Mouse (Mus musculus) urinary bladder, postnatal 36 days (tissue): ENCODE measurements around the gene Akap6.

Source experiments
- DNase-seq, 2 experiments: peaks; one replicate each; pipeline ENCODE4 v3.0.0; 2022; ENCODE audit warnings: low spot score in 2 of 2, mixed read lengths in 1 of 2

The Akap6 gene

DNA sequence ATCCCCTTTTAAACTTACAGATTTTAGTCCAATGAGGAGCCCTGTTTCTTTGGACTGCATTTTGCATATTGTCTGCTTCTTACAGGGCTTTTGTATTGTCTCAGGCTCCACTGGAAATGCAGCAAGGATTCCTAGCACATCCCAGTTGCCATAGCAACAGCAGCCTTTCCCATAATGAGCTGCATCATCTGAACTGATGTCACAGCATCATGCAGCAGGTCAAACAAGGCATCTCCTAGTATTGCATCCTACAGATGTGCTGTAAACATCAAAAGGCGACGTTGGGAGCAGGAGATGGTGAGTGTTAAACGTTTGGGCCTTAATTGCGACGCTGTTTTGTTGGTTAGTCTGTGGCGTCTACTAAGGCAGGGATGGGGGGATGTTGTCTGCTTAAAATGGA lies at the start of gene Akap6:
Gene Akap6, plus strand, starts transcription at position 238 of the 400 bp plus-strand sequence.
- no peak for DNase-seq

DNA sequence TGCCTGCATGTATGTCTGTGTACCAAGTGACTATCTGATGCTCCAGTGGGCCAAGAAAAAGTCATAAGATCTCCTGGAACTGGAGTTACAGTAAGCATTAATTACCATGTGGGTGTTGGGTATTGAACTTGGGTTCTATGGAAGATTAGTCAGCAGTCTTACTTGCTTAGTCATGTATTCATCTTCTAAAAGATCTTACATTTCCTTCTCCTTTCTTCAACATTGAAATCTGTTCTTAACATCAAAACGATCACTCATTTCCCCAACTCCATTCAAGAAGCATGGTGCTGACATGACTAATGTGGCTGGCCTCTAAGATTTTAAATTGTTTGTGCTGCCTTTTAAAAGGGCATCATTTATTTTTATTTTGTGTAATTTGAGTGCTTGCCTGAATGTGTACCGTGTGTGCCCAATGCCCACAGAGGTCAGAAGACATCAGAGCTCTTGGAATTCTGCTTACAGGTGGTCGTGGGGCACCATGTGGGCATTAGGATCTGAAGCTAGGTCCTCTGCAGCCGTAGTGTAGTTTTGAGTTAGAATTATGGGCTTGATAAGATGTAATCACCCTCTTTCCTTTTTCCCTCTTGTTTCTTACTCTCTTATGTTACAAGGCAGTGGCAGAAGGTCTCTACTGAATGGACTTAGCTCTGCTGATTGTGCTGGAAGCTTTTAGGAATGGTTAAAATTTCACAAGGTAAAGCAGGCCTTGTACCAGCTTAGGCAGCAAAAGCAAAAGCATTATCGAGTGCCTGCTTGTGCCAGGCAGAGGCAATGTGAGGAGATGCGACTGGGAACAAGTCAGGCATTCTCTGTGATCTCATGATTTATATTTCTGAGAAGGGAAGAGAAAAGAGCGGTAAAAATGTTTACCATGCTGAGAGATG lies 36.0 kb upstream of the Akap6 start:
- DNase-seq, result no peak

DNA sequence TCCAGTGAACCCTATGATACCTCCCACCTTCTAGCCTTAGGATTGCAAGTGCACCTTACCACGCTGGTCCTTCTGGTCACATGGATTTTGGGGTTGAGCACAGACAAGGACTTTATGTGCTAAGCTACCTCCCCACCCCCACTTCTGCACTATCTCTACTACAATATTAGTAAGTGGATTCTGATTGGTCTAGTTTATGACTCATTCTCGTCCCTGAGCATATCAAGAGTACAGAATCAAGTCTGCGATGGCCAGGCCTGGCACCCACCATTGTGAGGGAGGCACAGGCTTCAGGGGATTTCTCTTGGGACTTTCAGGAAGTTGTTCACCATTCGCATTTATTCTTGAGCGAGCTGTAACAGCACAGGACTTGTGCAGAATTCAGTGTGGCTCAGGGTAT lies 34.2 kb upstream of the Akap6 start:
- DNase-seq, result no peak

DNA sequence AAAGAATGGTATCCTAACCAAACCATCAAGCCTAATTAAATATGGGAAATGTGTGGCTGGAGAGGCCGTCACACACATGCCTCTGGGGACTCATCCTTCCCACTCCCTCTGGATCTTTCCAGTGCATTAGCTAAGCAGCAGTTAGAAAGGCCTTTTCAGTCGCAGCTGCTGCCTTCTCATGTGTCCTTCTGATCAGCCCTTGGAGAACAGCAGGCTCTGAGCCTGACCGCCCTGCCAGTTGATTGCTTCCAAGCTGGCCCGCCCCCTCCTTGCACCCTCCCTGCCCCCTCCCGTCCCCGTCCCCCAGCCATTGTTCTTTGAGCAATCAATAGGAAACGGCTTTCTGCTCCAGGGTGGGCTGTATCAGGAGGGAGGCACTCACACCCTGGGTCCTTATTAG lies 27.7 kb upstream of the Akap6 start:
- no peak for DNase-seq

DNA sequence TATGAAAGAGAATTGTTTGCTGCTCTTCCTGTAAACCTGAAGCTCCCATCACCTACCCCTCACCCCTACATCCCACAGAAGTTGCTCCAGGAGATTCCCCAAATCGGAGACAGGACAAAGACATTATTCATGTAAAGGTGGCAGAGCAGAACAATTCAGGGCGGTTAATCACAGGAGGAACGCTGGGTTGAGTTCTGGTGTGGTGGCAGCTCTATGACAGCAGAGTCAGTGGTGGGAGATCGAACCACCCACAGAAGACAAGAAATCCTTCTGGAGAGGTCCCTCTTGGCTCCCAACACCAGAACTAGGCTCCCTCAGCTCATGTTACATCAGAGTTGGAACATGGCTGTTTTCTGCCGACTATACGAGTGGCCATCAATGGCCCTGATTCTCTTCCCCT lies 27.2 kb upstream of the Akap6 start:
- no peak for DNase-seq

DNA sequence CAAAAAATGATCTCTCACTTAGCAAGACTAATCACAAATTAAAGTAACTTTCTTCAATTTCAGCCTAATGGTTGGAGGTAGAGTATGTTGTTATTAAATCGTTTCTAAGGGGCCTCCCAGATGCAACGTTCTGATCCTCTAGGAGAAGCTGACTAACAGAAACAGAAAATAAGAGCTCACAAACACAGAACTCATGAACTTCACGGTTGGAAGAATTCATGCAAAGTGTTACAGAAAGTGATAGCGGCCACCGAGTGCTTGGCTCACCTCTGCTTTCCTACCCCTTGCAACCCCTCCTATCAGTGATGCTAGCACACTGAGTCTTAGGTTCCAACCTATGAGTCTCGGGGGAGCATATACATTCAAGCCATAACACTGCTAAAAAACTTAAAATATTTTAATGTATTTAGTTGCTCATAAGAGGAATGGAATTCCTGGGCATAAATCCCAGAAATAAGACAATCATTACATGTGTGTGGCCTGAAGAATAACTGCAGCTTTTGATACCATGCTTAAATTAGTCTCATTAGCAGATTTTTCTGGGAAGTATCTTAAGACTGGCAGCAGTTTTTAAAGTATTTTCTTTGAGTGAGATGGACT lies 25.7 kb upstream of the Akap6 start:
- DNase-seq, result no peak

DNA sequence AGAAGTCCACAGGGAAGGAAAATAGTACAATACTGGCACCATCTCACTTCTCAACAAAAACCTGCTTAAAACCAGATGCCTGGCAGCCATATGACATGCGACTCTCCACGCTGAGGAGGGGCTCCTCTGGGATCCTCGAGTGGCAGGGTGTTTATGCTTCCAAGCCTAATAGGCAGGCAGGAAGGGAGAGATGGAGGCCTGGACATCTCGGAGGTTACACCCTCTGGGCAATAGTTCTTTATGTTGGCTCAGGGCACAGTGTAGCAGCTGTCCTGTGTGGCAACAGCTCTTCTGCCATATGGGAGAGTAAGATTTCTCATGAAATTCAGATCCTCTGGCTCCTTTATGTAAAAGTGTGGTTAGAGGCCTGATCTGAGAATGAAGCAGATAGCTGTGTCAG lies 24.2 kb upstream of the Akap6 start:
- no peak for DNase-seq

DNA sequence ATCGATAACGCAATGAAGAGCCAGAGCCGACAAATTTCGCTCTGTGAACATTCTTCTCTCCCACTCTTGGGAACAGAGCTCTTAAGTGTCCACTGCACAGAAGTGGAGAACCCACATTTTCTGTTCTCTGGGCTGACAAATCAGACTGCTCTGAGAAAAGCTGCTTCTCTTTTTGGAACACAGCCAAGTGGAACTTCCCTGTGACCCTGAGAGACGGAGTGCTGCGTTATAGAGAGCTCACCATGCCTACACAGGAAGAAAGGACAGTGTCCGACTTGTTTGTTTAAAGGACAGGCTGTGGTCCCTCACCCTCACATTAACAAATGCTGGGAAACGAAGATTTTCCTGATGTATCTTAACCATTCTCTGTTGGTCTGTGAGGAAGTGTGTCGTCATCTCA lies 11.8 kb upstream of the Akap6 start:
- DNase-seq, result no peak

DNA sequence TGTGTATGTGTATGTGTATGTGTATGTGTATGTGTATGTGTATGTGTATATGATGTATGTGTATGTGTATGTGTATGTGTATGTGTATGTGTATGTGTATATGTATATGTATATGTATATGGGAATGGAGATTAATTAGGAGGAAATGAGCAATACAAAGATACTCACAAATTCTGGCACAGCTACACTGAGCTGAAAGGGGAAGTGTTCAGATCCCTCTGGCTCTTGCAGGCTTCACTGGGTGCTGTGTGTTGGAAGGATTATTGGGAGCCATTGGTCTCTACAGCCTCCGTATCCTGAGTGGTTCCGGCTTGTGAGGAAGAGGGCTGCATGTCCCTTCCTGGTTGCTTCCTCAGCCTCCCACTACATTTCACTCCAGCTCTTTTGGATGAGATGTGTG lies 10.5 kb upstream of the Akap6 start:
- no peak for DNase-seq

DNA sequence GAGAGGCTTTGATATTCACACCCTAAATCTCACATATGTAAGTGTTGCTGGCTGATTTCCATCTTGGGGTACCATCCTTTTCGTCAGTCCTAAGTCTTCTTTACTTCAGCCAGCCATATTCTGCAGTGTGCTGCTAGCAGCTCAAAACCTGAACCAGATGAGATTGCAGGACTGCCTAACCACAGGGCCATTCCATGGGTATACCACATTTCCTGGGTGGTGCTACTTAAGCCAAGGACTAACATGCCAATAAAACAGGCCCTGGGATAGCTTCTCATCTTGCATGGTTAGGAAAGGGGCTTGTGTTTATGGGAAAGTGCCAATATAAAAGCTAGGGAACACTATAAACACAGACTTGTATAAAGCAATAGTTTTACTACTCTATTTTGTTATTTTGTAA lies 7.6 kb upstream of the Akap6 start:
- no peak for DNase-seq

DNA sequence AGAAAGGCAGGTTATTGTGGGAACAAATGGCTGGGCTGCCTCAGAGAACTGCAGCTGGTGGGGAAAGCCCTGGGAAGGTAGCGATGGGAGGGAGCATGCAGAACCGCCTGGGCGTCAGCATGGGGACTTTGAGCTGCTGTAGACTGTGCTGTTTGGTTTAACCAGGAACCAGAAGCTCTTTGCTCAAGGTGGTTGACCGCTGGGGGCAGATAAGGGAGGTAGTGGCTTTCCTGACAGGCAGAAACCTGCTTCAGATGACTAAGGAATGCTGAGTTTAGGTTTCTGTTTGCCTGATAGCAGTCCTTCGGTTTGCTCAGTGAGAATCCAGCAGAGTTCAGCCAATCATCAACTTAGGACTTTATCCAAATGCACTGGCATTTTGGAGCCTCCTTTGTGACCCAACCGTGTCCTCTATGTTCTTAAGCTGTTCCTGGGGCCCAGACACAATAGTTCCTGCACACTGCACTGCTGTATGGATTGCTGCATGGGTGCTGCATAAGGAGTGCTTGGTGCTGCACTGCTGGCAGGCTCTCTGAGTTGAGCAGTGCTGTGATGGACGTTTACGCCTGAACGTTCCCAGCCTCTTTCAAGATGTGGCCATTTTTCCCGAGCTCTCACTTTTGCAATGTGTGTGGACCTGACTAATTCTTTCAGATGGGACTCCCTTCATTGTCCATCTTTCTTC lies 6.8 kb upstream of the Akap6 start:
- DNase-seq, result peak; percentile 50 to 74

DNA sequence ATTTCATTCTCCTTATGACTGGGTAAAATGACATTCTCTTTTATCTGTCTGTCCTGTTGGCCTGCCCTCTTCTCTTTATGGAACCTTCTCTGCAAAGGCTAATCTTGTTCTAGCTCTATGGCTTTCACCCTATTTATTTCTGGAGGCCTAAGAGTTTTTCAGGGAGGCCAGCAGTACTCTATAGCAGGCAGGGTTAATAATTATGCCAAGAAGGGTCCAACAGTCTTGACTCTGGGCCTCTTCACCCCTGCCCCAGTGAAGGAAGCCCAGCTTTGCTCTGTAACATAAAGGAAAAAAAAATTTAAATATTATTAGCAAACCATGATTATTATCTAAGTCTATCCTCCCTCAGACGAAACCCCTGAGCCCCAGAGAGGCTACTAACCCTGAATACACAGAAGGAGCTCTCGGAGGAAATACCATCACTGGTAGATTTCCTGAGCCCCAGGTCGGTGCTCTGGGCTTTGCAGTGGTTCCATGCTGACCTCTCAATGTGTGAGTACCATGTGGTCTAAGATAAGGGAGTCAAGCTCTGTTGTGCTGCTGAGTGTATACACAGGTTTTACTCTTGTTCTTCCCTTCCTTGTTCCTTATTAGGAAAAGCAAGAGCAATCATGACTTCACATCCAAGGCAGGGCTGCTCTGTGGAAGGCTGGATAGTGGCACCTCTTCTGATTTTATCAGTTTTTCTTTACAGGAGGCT lies 1.6 kb upstream of the Akap6 start:
- no peak for DNase-seq

DNA sequence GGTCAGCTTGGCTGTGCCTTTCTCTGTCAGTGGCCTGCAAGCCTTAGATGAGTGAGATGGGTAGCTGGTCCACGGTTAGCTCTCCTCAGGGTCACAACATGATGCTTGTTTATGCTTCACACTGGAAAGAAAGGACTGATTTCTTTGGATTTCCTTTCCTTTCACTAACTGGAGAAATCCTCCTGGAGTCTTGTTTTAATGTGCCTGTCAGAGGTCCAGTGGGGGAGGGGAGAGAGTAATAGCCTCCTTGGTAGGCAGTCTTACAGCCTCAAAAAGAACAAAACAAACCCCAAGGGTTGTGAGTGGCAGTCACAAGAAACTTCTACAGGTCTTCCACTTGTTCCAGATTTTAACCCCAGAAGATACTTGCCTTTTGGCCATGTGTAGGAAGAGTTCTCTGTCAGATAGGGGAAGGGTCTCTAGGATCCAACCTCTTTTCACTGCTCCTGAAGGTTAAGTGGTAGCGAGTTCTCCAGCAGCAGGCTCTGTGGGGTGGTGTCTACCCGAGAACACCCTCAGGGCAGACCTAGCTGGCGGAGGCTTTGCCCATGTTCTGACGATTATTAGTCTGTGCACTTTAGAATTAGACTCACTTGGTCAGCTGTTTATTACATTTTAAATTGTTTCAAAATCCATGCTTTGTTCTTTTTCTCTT lies 780 bp upstream of the Akap6 start:
- no peak for DNase-seq

DNA sequence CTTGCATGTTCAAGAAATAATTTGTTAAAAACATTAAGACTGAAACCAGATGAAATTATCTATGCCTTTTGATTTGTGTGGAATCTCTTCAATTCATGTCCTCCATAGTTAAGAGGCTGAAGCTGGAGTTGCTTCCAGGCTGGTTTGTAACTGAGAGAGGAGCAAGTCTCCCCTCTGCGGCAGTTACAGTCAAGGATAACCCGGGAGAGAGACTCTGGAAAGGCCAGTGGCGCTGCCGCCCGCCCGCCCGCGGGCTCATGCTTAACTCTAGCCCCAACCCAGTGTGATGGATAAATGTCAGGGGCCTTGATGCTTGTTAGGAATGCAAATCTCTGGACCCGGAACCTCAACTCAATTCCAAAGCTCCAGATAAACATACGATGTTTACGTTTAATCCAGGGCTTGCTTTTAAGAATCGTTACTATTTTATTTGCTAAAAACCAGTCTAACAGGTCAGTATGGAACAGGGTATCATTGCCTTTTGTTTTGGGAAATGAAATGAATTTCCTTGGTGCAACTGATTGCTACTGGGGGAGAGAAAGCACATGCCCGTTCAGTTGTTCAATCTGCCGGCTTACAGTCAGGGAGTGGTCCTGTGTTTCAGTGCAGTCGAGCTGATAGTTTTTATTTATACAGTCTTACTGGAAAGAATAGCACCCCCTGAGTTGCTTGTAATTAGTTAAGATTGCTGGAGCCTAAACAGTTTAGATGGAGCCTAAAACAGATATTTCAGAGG lies 946 bp downstream of the Akap6 start:
- no peak for DNase-seq

DNA sequence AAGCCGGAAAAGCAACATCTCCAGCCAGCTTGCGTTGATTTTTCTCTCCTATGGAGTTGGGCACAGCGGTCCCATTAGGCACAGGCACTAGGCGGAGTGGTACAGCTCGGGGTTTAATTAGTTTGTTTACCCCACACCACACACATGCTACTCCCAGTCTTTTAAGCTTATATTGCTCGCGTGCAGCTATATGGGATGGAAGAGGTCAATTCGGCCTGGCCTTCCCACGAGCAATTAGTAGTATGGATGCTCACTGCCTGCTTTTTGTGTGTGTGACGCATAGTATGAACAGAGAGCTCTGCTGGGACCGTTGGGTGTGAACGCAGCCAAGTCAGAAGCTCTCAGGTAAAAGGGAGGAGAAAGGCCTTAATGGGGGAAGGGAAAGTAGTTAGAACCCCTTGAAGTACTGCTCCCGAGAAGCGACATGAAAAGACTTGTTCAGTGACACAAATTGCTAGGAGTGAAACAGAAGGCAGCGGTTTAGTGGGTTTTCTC lies 1.6 kb downstream of the Akap6 start:
- peak in 1 of 2 experiments; percentile 15 for DNase-seq

DNA sequence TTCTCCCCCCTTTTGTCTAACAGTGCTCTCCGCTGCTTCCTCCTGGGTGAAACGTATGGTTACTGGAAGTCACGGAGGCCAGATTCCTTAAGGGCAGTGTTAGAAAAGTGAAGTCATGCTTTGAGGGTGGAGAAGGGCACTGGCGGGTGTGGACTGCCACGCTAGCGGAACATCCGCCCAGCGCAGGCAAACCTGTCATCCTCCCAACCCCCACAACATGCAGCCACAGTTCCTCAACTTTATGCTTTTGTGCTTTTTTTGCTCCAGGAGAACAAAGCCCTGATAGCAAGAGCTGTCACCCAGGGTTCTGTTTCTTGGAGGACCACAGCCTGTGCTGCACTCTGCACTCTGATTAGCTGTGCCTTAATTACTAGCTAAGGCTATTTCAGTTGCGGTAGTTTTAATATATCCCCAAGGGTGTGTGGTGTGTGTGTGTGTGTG lies 2.0 kb downstream of the Akap6 start:
- peak; percentile 32 to 43 for DNase-seq

DNA sequence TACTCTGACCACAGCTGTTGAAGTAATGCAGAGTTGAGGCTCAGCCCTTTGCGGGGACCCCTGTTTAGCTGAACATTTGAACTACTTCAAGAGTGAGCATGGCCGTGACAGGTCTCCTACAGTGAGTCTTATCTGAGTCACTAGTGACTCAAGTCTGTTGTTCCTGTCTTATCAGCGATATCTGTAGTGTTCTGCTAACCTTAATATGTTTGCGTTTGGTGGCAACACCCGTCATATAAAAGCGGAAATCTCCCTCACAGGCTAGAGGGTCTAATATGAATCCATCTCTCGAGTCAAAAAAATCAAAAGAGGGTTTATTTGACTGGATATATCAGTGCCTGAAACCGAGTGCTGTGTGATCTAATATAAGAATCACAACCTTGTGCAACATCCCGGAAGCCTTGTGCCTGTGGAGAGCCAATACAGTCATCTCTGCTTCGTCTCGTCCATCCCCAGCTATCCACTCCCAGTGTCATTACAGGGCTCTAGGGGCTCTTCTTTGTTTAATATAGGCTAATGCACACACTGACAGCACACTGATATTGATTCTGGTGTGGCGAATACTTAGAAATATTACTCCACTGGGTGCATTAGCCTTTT lies 3.3 kb downstream of the Akap6 start:
- DNase-seq, result peak in 1 of 2 experiments; percentile 26

DNA sequence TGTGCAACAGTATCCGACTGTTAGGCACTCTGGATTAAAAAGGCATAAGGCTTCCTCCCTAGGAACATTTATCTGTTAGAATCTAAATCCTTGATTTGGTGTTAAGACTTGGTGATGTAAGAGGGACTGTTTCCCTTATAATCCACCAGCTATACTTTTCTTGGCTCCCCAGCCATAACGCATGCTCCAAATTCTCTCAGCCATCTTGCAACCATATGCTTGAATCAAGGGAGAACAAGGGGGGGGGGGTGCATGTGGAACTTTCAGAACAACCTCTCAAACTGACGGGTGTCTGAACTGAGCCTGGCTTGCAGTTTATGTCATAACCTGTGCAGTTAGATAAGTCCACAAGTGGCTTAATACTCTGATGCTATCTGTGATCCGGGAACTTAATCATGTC lies 4.9 kb downstream of the Akap6 start:
- DNase-seq, result no peak

DNA sequence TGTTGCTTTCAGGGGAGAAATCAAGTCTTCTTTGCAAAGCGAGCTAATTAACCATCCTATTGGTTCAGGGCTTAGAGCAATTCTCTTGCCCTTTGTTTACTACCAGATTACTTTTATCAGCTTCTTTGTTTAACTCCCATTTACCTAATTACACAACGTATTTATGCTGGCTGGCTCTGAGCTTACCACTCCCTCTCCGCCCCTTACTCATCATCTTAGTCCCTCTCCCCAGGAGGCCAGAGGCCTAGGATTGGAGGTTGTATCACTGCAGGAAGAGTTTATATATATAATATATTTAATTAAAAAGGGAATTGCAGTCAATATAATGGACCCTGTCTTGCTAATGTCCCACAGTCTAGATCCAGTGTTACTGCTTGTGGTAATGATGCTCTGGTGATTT lies 5.6 kb downstream of the Akap6 start:
- no peak for DNase-seq

DNA sequence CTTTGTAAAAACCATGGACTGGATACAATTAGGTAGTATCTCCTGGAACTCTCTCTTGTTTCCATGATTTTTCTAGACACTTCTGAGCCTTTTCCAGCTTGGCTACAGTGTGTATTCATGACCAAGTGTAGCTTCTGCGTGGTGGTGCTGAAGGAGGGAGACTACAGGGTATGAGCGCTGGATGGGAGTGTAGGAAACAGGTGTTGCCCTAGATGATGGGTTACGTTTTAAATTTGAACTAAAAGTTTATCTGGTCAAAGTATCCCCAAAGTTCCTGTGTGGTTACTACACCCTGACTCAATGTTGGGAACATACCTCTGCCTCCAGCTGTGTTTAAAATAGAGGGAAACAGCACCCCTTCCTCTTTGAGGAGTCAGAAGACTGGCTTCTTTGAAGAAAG lies 12.2 kb downstream of the Akap6 start:
- DNase-seq, result no peak
